Mouse (Mus musculus) limb, embryonic 11.5 days (tissue): ENCODE measurements at regions not wholly inside any gene's neighbourhood (a gene's known extent, or its start where the extent isn't known, plus 50 kb on each side); places are given as distances from the start of the nearest gene placed in this dataset.

ENCODE experiments used
- ATAC-seq: fragments of 200-750 bp; cut with Nextera tagmentation; 2 replicates; pipeline ENCODE4 v1.8.0; 2017; ENCODE audit warnings: low read depth; ENCODE audit not compliant: insufficient number of reproducible peaks, low FRiP score, low TSS enrichment
- DNase-seq: peaks from one replicate; pipeline ENCODE4 v3.0.0-alpha.2; 2015; ENCODE audit warnings: low spot score
- H3K27ac ChIP-seq: fragments of 300-500 bp; sonication (generic); replicated peaks from 2 replicates; pipeline ENCODE4 v1.5.1; 2014; ENCODE audit warnings: low read depth, mild to moderate bottlenecking, low read length
- H3K27me3 ChIP-seq: fragments of 300-500 bp; sonication (generic); 2 replicates; pipeline ENCODE4 v1.6.1; 2014; ENCODE audit warnings: mild to moderate bottlenecking, low read length, mixed read lengths; ENCODE audit not compliant: control insufficient read depth, insufficient read depth
- H3K36me3 ChIP-seq: fragments of 300-500 bp; sonication (generic); 2 replicates; pipeline ENCODE4 v1.6.1; 2014; ENCODE audit warnings: mild to moderate bottlenecking, low read length, moderate library complexity, mixed read lengths; ENCODE audit not compliant: control insufficient read depth, insufficient read depth
- H3K4me1 ChIP-seq: fragments of 300-500 bp; sonication (generic); 2 replicates; pipeline ENCODE4 v1.6.1; 2014; ENCODE audit warnings: low read length, mixed read lengths; ENCODE audit not compliant: control insufficient read depth, insufficient read depth
- H3K4me2 ChIP-seq: fragments of 300-500 bp; sonication (generic); 2 replicates; pipeline ENCODE4 v1.6.1; 2014; ENCODE audit warnings: low read depth, mild to moderate bottlenecking, moderate library complexity; ENCODE audit not compliant: severe bottlenecking
- H3K4me3 ChIP-seq: fragments of 300-500 bp; sonication (generic); 2 replicates; pipeline ENCODE4 v1.5.1; 2014; ENCODE audit warnings: low read depth, low read length
- H3K9ac ChIP-seq: fragments of 300-500 bp; sonication (generic); 2 replicates; pipeline ENCODE4 v1.6.1; 2014; ENCODE audit warnings: mild to moderate bottlenecking, low read length
- H3K9me3 ChIP-seq: fragments of 300-500 bp; sonication (generic); 2 replicates; pipeline ENCODE4 v1.6.1; 2016; ENCODE audit warnings: low read length; ENCODE audit not compliant: control insufficient read depth
- WGBS: fragments of 180-500 bp; shearing (Covaris S2); extraction: QIAGEN DNeasy Blood & Tissue Kit; methylation state at CpG from one replicate; pipeline ENCODE4 v1.1.7; 2014; 5-methylcytosine and 5-hydroxymethylcytosine counted together

DNA sequence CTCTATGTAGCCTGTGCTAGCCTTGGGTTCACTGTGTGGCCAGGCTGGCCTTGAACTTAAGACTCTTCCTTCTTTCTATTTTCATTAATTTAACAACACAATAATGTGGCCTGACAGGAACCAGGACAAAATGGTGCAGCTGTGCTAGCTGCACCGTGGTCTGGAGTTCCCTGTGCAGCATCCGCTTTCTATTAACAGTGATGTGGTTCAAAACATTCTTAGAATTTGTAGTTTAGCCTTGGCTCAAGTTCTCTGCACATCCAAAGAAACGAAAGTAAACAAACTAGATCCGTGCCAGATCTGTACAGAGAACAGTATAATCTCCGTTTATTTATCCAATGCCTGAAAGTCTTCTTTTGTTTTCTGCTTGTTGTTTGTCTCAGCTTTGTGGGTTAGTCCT lies 88.5 kb downstream of the Irx1 start:
- no peak for ATAC-seq
- Histone ChIP-seq H3K36me3 (no peaks in the 10 kb centered on the region), H3K9me3 (no peaks in the 10 kb centered on the region), H3K4me1 (no peaks in the 10 kb centered on the region), H3K4me3 (no peak overlapping the region), H3K9ac (no peak overlapping the region), H3K27me3 (no peaks in the 10 kb centered on the region), H3K27ac (no peak overlapping the region), H3K4me2 (no peak overlapping the region)
- no peak for DNase-seq
- WGBS, result 80% methylated on average over 5 of the region's 5 CpGs

DNA sequence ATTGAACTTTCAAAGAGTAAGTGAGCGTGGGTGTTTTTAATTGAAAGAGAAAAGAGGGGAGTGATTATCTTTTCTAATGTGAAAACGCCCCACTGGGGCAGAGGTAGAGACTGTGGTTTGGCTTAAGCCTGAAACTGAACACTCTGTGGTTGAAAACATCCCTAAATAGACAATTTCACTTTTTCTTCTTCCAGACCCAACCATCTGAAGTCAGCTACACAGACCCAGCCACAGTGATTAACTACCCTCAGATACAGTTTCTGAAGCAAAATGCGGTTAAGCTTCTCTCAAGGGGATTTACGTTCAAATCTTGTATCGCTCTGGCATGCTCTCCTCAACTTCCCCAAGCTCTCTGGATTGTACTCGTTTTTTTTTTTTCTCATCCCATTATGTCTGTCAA lies 94.8 kb downstream of the Irx1 start:
- Histone ChIP-seq H3K4me3 (no peak overlapping the region), H3K27me3 (no peaks in the 10 kb centered on the region), H3K36me3 (no peaks in the 10 kb centered on the region), H3K4me1 (no peaks in the 10 kb centered on the region), H3K4me2 (no peak overlapping the region), H3K9me3 (no peaks in the 10 kb centered on the region), H3K27ac (no peak overlapping the region), H3K9ac (no peak overlapping the region)
- DNase-seq (no peak), ATAC-seq (no peak)
- 73% methylated on average over 6 of the region's 6 CpGs for WGBS

DNA sequence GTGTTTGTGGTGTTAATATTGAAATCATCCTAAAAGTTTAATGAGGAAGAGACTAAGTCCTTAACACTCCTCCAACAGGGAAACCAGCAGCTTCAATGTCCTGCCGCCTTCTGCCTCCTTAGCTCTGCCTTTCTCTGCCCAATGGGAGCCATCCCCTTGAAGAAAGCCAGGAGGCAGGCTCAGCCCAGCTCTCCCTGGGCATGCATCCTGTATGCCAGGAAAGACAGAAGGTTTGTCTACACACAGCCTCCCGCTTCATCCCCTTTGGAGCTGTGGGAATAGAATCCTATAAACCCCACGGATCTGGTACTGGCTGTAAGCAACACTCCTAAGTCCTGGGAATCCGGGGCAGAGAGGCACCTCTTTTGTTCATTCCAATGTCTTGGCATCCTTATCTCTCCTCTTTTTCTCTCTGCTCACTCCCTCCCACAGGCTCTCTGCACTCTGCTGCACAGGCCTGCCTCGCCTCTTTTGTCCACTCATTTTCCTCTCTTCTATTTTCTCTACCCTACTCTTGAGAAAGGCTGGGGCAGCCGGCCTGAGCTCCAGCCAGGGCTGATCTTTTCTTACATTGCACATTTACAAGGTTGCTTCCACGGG lies 110.0 kb downstream of the Irx1 start:
- Histone ChIP-seq H3K4me2 (no peak overlapping the region), H3K9me3 (no peaks in the 10 kb centered on the region), H3K27me3 (no peaks in the 10 kb centered on the region), H3K4me3 (no peak overlapping the region), H3K4me1 (no peaks in the 10 kb centered on the region), H3K27ac (no peak overlapping the region), H3K36me3 (no peaks in the 10 kb centered on the region), H3K9ac (no peak overlapping the region)
- no peak for ATAC-seq
- 77% methylated on average over 7 of the region's 7 CpGs for WGBS
- DNase-seq, result no peak

DNA sequence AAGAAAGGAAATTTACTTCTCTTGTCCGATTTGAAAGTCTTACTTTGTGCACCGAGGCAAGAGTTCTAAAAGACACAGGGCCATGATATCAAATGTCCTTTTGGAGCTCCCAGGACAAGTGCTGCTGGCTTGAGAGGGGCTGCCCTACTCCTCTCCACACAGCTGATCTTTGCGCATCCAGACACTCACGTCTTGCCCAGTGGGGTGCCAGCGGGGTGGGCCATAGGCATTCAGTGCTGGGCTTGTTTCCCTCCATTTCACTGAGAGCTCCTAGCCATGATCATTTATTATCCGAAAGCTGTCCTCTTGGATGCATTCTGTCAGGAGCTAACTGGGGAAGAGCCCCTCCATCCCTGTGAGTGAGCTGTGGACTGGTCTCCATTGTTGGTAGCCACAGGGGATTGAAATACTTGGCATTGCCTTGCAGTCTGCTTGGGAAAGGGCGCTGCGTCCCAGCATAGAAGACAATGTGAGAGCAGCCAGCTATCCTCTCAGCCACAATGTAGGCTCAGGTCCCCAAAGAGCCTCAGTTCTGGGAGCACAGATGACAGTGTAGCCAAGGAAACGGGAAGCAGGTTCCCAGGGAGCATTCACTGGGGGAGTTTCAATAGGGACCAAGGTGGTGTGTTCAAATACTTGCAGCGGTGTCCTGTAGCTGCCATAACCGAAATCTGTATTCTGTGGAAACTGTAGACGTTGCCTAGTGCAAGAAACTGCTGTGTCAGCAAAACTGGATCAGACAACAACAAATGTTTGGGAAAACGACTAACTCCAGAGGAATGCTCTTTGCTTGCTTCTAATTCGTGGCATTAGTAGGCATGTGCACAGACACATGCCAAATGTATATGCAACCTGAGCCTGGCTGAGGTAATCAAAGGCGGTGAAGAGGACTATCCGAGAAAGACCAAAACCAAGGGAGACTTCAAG lies 159.2 kb downstream of the Irx1 start:
- DNase-seq, result no peak
- ATAC-seq, result no peak
- H3K4me3 ChIP-seq, result no peak overlapping the region
- no peak overlapping the region for H3K9ac ChIP-seq
- no peaks in the 10 kb centered on the region for H3K27me3 ChIP-seq
- H3K4me2 ChIP-seq, result no peak overlapping the region
- H3K36me3 ChIP-seq, result no peaks in the 10 kb centered on the region
- WGBS, result 79% methylated on average over 16 of the region's 16 CpGs
- H3K9me3 ChIP-seq, result no peaks in the 10 kb centered on the region
- H3K27ac ChIP-seq, result no peak overlapping the region
- no peaks in the 10 kb centered on the region for H3K4me1 ChIP-seq

DNA sequence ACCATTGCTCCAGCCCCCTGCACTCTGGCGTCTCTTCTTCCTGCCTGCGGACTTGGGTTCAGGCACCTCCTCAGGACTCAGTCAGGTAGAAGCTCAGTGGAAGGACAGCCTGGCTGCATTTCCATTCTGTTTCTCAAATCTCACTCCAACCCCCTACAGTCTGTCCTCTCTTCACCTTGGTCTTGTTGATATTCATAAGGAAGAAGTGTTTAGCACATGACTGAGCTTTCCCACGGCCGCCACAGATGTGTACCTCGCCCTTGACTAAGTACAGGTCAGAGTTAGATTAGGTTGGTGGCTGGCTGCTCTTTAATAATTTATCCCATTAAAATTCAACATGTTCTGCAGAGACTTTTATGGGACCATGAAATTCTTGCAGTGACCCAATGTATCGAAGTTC lies 165.2 kb downstream of the Irx1 start:
- no peak overlapping the region for H3K4me2 ChIP-seq
- no peaks in the 10 kb centered on the region for H3K27me3 ChIP-seq
- H3K4me1 ChIP-seq, result no peaks in the 10 kb centered on the region
- H3K36me3 ChIP-seq, result no peaks in the 10 kb centered on the region
- H3K9ac ChIP-seq, result no peak overlapping the region
- no peaks in the 10 kb centered on the region for H3K9me3 ChIP-seq
- ATAC-seq (no peak), DNase-seq (no peak)
- 86% methylated on average over 6 of the region's 6 CpGs for WGBS
- H3K4me3 ChIP-seq, result no peak overlapping the region
- no peak overlapping the region for H3K27ac ChIP-seq

DNA sequence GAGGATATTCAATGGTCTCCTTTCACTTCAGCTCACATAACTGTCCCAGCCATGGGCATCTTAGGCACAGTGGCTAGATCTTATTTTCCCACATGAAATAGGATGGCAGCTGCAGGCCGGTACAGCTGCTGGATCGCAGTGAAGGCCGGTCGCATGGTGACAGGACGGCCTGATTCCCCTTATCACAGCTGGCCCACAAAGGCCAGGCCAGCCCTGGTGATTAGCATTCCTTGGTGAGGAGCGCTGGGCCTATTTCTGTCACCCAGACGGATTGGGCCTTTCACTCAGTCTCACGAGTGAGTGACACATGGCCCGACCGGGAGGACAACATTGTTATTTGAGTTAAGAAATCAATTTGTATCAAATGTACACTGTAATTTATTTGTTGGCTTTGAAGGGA lies 178.8 kb downstream of the Irx1 start:
- no peaks in the 10 kb centered on the region for H3K9me3 ChIP-seq
- H3K9ac ChIP-seq, result no peak overlapping the region
- ATAC-seq (no peak), DNase-seq (no peak)
- H3K27me3 ChIP-seq, result no peaks in the 10 kb centered on the region
- H3K4me2 ChIP-seq, result no peak overlapping the region
- no peak overlapping the region for H3K27ac ChIP-seq
- no peak overlapping the region for H3K4me3 ChIP-seq
- no peaks in the 10 kb centered on the region for H3K36me3 ChIP-seq
- WGBS, result 53% methylated on average over 10 of the region's 10 CpGs
- H3K4me1 ChIP-seq, result no peaks in the 10 kb centered on the region

DNA sequence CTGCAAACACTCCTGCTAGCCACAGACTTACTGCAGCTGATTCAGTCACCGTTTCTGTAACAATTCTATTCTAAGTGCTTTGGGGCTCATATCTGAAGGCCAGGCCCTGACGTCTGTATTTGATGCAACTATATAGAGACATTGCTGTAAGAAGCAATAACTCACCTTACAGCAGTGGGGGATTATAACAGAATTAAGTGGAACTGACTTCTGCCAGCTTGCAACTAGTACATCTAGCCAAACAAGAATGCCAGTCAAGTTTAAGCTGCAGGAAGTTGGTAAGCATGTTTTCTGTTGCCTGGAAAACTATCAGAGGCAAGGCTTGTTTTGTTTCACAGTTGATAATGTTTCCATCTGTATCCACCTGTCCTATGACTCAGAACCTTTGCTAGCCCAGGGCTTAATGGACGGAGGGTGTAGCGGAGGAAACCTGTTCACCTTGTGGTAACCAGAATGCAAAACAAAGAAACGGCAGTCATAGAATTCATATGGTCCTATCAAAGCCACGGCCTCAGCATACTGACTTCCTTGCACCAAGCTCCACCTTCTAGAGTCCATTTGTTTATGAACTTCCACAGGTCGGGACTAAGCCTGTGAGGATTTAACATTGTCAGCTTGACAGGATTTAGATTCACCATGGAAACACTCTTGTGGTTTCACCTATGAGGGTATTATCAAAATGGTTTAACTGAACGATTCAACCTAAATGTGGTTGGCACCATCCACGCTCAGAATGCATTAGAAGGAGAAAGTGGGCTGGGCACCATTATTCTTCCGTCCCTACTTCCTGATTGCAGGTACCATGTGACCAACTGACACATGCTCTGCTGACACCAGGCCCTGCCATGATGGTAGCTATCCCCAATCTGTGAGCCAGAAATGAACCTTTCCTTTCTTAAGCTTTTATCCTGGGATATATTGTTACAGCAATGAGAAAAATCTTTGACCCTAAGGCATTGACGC lies 216.2 kb downstream of the Irx1 start:
- H3K27me3 ChIP-seq, result peaks cover 7% of the 10 kb centered on the region
- H3K9ac ChIP-seq, result no peak overlapping the region
- no peaks in the 10 kb centered on the region for H3K36me3 ChIP-seq
- no peaks in the 10 kb centered on the region for H3K9me3 ChIP-seq
- no peak overlapping the region for H3K4me3 ChIP-seq
- no peaks in the 10 kb centered on the region; the same call in 1 of the 2 replicates for H3K4me1 ChIP-seq
- no peak overlapping the region for H3K4me2 ChIP-seq
- no peak overlapping the region for H3K27ac ChIP-seq
- ATAC-seq, result 0 out of 2 replicates have a peak, but pooled peaks have one; percentile 26
- no peak for DNase-seq
- WGBS, result 73% methylated on average over 11 of the region's 11 CpGs

DNA sequence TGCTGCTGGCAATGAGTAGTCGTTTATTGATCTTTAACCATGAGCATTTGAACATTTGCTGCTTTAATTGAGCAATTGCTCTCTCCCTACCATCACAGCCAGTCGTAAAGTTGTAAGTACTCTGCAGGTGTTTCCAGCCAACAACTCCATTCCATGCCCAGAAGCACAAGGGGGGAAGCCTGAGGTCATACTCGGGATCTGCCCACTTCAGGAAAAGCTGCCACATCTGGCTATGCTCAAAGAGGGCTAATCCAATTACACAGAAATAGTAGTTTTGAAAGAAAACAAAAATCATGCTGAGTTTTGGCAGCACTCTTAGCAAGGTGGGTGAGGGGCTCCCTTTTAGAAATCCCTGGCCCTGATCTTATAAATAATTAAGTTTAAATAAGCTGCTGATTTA lies 217.0 kb downstream of the Irx1 start:
- ATAC-seq, result peak; percentile 75; the same call in 1 of the 2 replicates
- no peaks in the 10 kb centered on the region; the same call in 1 of the 2 replicates for H3K4me1 ChIP-seq
- peaks cover 10% of the 10 kb centered on the region for H3K27me3 ChIP-seq
- DNase-seq, result peak; percentile 64
- H3K36me3 ChIP-seq, result no peaks in the 10 kb centered on the region
- 8% methylated on average over 3 of the region's 3 CpGs for WGBS
- H3K9ac ChIP-seq, result no peak overlapping the region
- no peaks in the 10 kb centered on the region for H3K9me3 ChIP-seq
- no peak overlapping the region for H3K4me3 ChIP-seq
- H3K4me2 ChIP-seq, result no peak overlapping the region
- H3K27ac ChIP-seq, result no peak overlapping the region
